ENCODE assay signal across 23 mouse cellular contexts in genomic region chr16:36700484-36700883, GRCm38 (mm10). TPM values are rescaled to one million over a fixed set of nuclear protein-coding genes. Genes with fewer than 3 reads are reported as not detected.
DNase-seq lines count a peak whose midpoint lies in the region; ATAC-seq and TF ChIP-seq lines count a peak whose summit lies in the region.
"Had no signal": no experiment of that assay in that cellular context is flagged by ENCODE, and none has a peak within 500 bp of the region (broad histone marks: within the 10 kb centered on the region; RNA-seq: fewer than 3 reads in every experiment).

No protein-coding gene starts in this region.

- peak; percentile 49; the same call in 1 of the 2 replicates for TF ChIP-seq EP300 in CH12.LX (IDR thresholded peaks at IDR 0.05; ENCODE audit: low read length)

- no peaks in the 10 kb centered on the region for H3K27me3 ChIP-seq in CH12.LX (replicated peaks)
- no peaks in the 10 kb centered on the region for H3K27me3 ChIP-seq in kidney, embryonic 16.5 days (ENCODE audit: insufficient read depth, low read length)

- peaks cover 4% of the 10 kb centered on the region for H3K9me3 ChIP-seq in CH12.LX (replicated peaks; ENCODE audit: low read length)
- no peaks in the 10 kb centered on the region for H3K9me3 ChIP-seq in kidney, embryonic 16.5 days (ENCODE audit: low read length)
- H3K9me3 ChIP-seq: G1E had no signal

- TF ChIP-seq CTCF in CH12.LX (conservative IDR thresholded peaks at IDR 0.05 in 1 of 2, IDR thresholded peaks at IDR 0.05 in 1 of 2; ENCODE audit: low read depth in 2 of 2, low read length in 2 of 2) = no peak

- no peak for TF ChIP-seq POLR2A in CH12.LX (IDR thresholded peaks at IDR 0.05; ENCODE audit: low read depth, low read length)

- no peaks in the 10 kb centered on the region for H3K79me2 ChIP-seq in CH12.LX (replicated peaks; ENCODE audit: control insufficient read depth, extremely low read depth, insufficient read depth, poor library complexity, severe bottlenecking)

- DNase-seq in A20 (ENCODE audit: low read depth, low spot score) = peak; percentile 47
- DNase-seq in CH12.LX (ENCODE audit: extremely low read depth) = no peak
- DNase-seq in frontal cortex, postnatal 10 days (ENCODE audit: low spot score in 2 of 2) = no peak
- DNase-seq: adrenal gland, adult 2 months; adrenal gland, adult 8-10 months; adrenal gland, postnatal 10 days; adrenal gland, postnatal 14 days; adrenal gland, postnatal 25 days; adrenal gland, postnatal 36 days; B cell, adult 2 months; cerebellum, adult 11 months; cerebellum, adult 11-12 months; cerebellum, adult 18-20 months; cerebellum, adult 2 months; cerebellum, adult 8-10 months had no signal

- no peak overlapping the region for H3K4me3 ChIP-seq in CH12.LX (replicated peaks in 1 of 3; ENCODE audit: low read depth in 2 of 3, low read length in 2 of 3, poor library complexity in 1 of 3)
- no peak overlapping the region for H3K4me3 ChIP-seq in kidney, embryonic 16.5 days (ENCODE audit: low read length)

- no peak overlapping the region for H3K27ac ChIP-seq in CH12.LX (ENCODE audit: insufficient read depth, low read depth)
- no peak overlapping the region for H3K27ac ChIP-seq in kidney, embryonic 16.5 days (ENCODE audit: low read length)

- H3K4me2 ChIP-seq in CH12.LX (ENCODE audit: insufficient read depth, low read depth, poor library complexity, severe bottlenecking) = peak overlapping the region; percentile 17
- no peak overlapping the region for H3K4me2 ChIP-seq in kidney, embryonic 16.5 days (replicated peaks; ENCODE audit: low read depth, low read length)

- dilution Hi-C loops in CH12.LX (cut with MboI; ENCODE audit: extremely low pct_ligation_motif_present, extremely low pct_unique_long_range_greater_than_20kb, low sequenced_read_pairs) = no loop called here

- 88% methylated on average over 2 of the region's 2 CpGs for WGBS in kidney, embryonic 16.5 days

- H3K36me3 ChIP-seq in CH12.LX (replicated peaks in 1 of 2; ENCODE audit: control insufficient read depth in 1 of 2, insufficient read depth in 1 of 2, low read length in 1 of 2) = no peaks in the 10 kb centered on the region
- no peaks in the 10 kb centered on the region for H3K36me3 ChIP-seq in kidney, embryonic 16.5 days (ENCODE audit: insufficient read depth, low read length)
- H3K36me3 ChIP-seq: G1E had no signal

- ATAC-seq in kidney, embryonic 16.5 days (ENCODE audit: low FRiP score, low TSS enrichment) = no peak
- ATAC-seq: activated CD4-positive, CD25-positive, alpha-beta regulatory T cell, adult 4 months; CD4-positive, CD25-positive, alpha-beta regulatory T cell, adult 4 months; Patski had no signal

- H3K9ac ChIP-seq in CH12.LX (ENCODE audit: insufficient read depth, low read depth) = no peak overlapping the region
- no peak overlapping the region for H3K9ac ChIP-seq in kidney, embryonic 16.5 days (replicated peaks; ENCODE audit: low read length)

- in situ Hi-C loops in CH12.LX (cut with MboI; ENCODE audit: low pct_ligation_motif_present, low pct_unique_long_range_greater_than_20kb, low sequenced_read_pairs) = no loop called here

- no peak for TF ChIP-seq RAD21 in CH12.LX (IDR thresholded peaks at IDR 0.05; ENCODE audit: low read depth, low read length)

- peaks cover 30 to 89% of the 10 kb centered on the region in 2 experiments for H3K4me1 ChIP-seq in CH12.LX (ENCODE audit: control insufficient read depth in 1 of 2, insufficient read depth in 2 of 2)
- H3K4me1 ChIP-seq in kidney, embryonic 16.5 days (ENCODE audit: insufficient read depth, low read length) = no peaks in the 10 kb centered on the region

TF ChIP-seq in CH12.LX, 34 proteins besides CTCF, POLR2A, EP300 and RAD21:
- 0 out of 2 replicates have a peak, but pooled peaks have one; percentile 14 for TF ChIP-seq TCF12 (IDR thresholded peaks at IDR 0.05; ENCODE audit: low read depth, low read length)
- no peak for TF ChIP-seq SIN3A (IDR thresholded peaks at IDR 0.05; ENCODE audit: low read length)
- peak; percentile 73 for TF ChIP-seq ZNF384 (IDR thresholded peaks at IDR 0.05; ENCODE audit: low read depth, low read length)
- no peak for TF ChIP-seq NRF1 (IDR thresholded peaks at IDR 0.05; ENCODE audit: low read depth, low read length)
- peak; percentile 33; the same call in 1 of the 2 replicates for TF ChIP-seq JUND (conservative IDR thresholded peaks at IDR 0.05; ENCODE audit: low read depth, low read length)
- TF ChIP-seq MAFK (IDR thresholded peaks at IDR 0.05; ENCODE audit: insufficient replicate concordance, low read length) = 0 out of 2 replicates have a peak, but pooled peaks have one; percentile 21
- no peak for TF ChIP-seq POLR2AphosphoS2 (IDR thresholded peaks at IDR 0.05; ENCODE audit: low read depth, low read length)
- TF ChIP-seq JUN (IDR thresholded peaks at IDR 0.05; ENCODE audit: insufficient read depth, low read depth, low read length) = 0 out of 2 replicates have a peak, but pooled peaks have one; percentile 15
- TF ChIP-seq MEF2A (IDR thresholded peaks at IDR 0.05; ENCODE audit: borderline replicate concordance, low read depth, low read length) = peak; percentile 49; the same call in 1 of the 2 replicates
- peak; percentile 76 for TF ChIP-seq BHLHE40 (IDR thresholded peaks at IDR 0.05; ENCODE audit: low read depth, low read length)
- 0 out of 2 replicates have a peak, but pooled peaks have one; percentile 49 for TF ChIP-seq MAZ (IDR thresholded peaks at IDR 0.05; ENCODE audit: low read depth, low read length)
- peak; percentile 49; the same call in 1 of the 2 replicates for TF ChIP-seq CHD2 (IDR thresholded peaks at IDR 0.05; ENCODE audit: low read length)
- peak; percentile 66; the same call in 1 of the 2 replicates for TF ChIP-seq ETS1 (conservative IDR thresholded peaks at IDR 0.05; ENCODE audit: low read depth, low read length)
- TF ChIP-seq IRF4 (IDR thresholded peaks at IDR 0.05; ENCODE audit: low read depth, low read length) = peak; percentile 58; the same call in 1 of the 2 replicates
- TF ChIP-seq E2F4 (IDR thresholded peaks at IDR 0.05; ENCODE audit: insufficient replicate concordance, low read depth, low read length) = 0 out of 2 replicates have a peak, but pooled peaks have one; percentile 8

RNA-seq across cellular contexts. Expression of gene Ildr1, which starts 6.7 kb away (rescaled TPM):
- total RNA-seq in CH12.LX (2012; rRNA removed) (0.34 and 0.76 TPM in 2 replicates), CH12.LX (2014; rRNA removed) (0.34 and 0.80 TPM in 2 replicates)
- polyA plus RNA-seq in CH12.LX (2012; ENCODE audit: insufficient read length, low read depth) = 0.81 and 1.1 TPM in 2 replicates
- polyA plus RNA-seq in kidney, embryonic 16.5 days (2015; fragmentation: Nextera tagmentation; extraction: Ambion mirVana) = 8.8 and 9.6 TPM in 2 replicates
- total RNA-seq: adrenal gland, adult 18-20 months; adrenal gland, adult 2 months; adrenal gland, adult 8-10 months; adrenal gland, postnatal 14 days; adrenal gland, postnatal 25 days; adrenal gland, postnatal 36 days; MEL had no signal
- polyA plus RNA-seq: adrenal gland, adult 2 months; C2C12; G1E; Patski had no signal

RNA-seq across cellular contexts. Expression of gene Cd86, which starts 34.6 kb away (rescaled TPM):
- total RNA-seq in CH12.LX (2012; rRNA removed) = 60.0 and 113 TPM in 2 replicates
- 191 and 196 TPM in 2 replicates for total RNA-seq in CH12.LX (2014; rRNA removed)
- polyA plus RNA-seq in CH12.LX (2012; ENCODE audit: insufficient read length, low read depth) = 91.9 and 102 TPM in 2 replicates
- polyA plus RNA-seq in kidney, embryonic 16.5 days (2015; fragmentation: Nextera tagmentation; extraction: Ambion mirVana) = 1.1 and 2.2 TPM in 2 replicates
- total RNA-seq: G1E, MEL had no signal
- polyA plus RNA-seq: C2C12, G1E, Patski had no signal

Comparison
In these comparisons a context has a peak if more than half of its experiments do, and no peak if none do; other contexts are left out.
1. RNA of gene Cd86, which starts 34.6 kb away (polyA plus RNA-seq): 91.9 to 102 TPM in CH12.LX; 1.1 to 2.2 TPM in kidney, embryonic 16.5 days; every median in the first group is over 10 times any median in the second.